Mouse (Mus musculus) erythroblast, embryonic 14.5 days (primary cell): Measurements from ENCODE around the gene Ankrd31.

Experiments used
- GATA1 ChIP-seq: IDR thresholded peaks from 2 replicates; pipeline ENCODE4 v1.6.1; 2012; ENCODE audit warnings: low read length, inconsistent platforms, mixed read lengths
- TAL1 ChIP-seq: IDR thresholded peaks from 3 replicates; pipeline ENCODE4 v1.6.1; 2012; ENCODE audit warnings: low read length, inconsistent platforms, mixed read lengths

DNA sequence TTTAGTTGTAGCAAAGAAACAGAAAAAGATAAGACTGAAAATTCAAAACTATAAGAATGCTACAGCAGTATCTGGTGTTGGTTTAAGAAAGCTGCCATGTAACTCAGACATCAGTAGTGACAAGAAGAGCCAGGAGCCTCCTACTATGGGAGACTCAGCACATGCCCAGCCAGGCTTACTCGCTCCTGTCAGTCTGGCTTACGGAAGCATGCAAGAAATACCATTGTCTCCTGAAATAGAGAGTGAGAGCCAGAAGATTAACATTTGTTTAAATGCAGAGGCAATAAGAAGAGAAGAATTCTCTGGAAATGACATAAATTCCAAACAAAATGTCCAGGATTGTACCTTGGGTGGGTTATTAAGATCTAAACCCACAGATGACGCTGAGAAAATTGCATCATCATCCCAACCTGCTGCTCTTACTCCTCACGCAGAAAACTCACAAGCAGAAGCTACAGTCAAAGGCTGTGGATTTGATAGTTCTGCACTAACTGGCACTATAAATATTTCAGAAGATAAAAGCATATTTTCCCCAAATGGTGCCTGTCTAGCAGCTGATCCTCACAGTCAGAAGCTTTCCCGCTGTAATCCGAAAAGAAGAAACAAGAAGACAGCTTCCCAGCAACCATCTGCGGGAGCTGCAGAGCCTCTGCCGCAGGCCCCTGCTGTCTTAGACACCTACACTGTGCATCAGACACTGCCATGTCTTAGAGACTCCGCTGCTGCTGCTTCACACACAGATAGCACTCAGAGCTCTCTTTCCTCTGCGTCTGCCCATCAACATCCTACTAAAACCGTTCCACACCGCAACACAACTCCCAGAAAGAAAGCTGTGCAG, 130.4 kb downstream of the Ankrd31 start:
- TF ChIP-seq TAL1 (no peak), GATA1 (no peak)
